14 mouse cellular contexts compared by ENCODE assay signal in genomic region chr14:61661496-61661895, GRCm38 (mm10). TPM values are rescaled to one million over a fixed set of nuclear protein-coding genes. Genes with fewer than 3 reads are reported as not detected.
"Had no signal": no experiment of that assay in that cellular context is flagged by ENCODE, and none has a peak within 500 bp of the region (broad histone marks: within the 10 kb centered on the region; RNA-seq: fewer than 3 reads in every experiment).

No protein-coding gene starts in this region.

- ATAC-seq: liver, postnatal 0 days; midbrain, embryonic 13.5 days had no signal

- H3K4me1 ChIP-seq: limb, embryonic 12.5 days; midbrain, embryonic 13.5 days had no signal

- H3K36me3 ChIP-seq: midbrain, embryonic 13.5 days had no signal

- H3K4me2 ChIP-seq: limb, embryonic 12.5 days; liver, embryonic 13.5 days; midbrain, embryonic 13.5 days had no signal

- H3K9ac ChIP-seq: limb, embryonic 12.5 days; liver, embryonic 13.5 days; liver, postnatal 0 days; midbrain, embryonic 13.5 days had no signal

- H3K9me3 ChIP-seq: limb, embryonic 12.5 days; liver, embryonic 13.5 days; midbrain, embryonic 13.5 days had no signal

- H3K27me3 ChIP-seq: limb, embryonic 12.5 days; liver, embryonic 13.5 days; midbrain, embryonic 13.5 days had no signal

- H3K4me3 ChIP-seq: limb, embryonic 12.5 days; liver, embryonic 13.5 days; midbrain, embryonic 13.5 days had no signal

- DNase-seq: kidney, postnatal 36 days; layer of hippocampus, adult 9-11 months; layer of hippocampus, postnatal 36 days; liver; liver, embryonic 13.5 days; liver, postnatal 0 days; lung, postnatal 36 days; right cerebral cortex, adult 18-20 months; right cerebral cortex, postnatal 25 days; thymus, postnatal 36 days had no signal

- H3K27ac ChIP-seq: kidney, postnatal 0 days; limb, embryonic 12.5 days; midbrain, embryonic 13.5 days had no signal

RNA-seq across cellular contexts. Expression of gene Kcnrg, which starts 54.2 kb away (rescaled TPM):
- polyA plus RNA-seq: small intestine, adult 2 months had no signal
